Mouse (Mus musculus) heart, postnatal 25 days (tissue): ENCODE data around the gene Ppfibp1. TPM values are rescaled to one million over a fixed set of nuclear protein-coding genes. Genes with fewer than 3 reads are reported as not detected.

Source experiments
- DNase-seq: peaks from one replicate; pipeline ENCODE4 v3.0.0; 2022; ENCODE audit warnings: low spot score
- intact Hi-C: fragments of 180-260 bp; cut with DNase I; formaldehyde crosslinking; loops from one replicate; pipeline ENCODE4 v1.15.1; 2025
- total RNA-seq, 2 experiments: library from RNA; stranded (reverse); gene quantifications; 2 replicates each; pipeline ENCODE4 v1.2.3; 2021

The Ppfibp1 gene
- total RNA-seq, 2 experiments from 2014 or later = 82.4 to 107 TPM

GRCm38 (mm10) chr6:147021181-147021580 lies 132.9 kb downstream of the Ppfibp1 start:
- intact Hi-C loops = no loop called here
- no peak for DNase-seq

GRCm38 (mm10) chr6:147022375-147023132 lies 134.3 kb downstream of the Ppfibp1 start:
- no peak for DNase-seq
- intact Hi-C loops = no loop called here

- intact Hi-C loops = no loop called here
- DNase-seq = no peak
Observed at GRCm38 (mm10) chr6:147023133-147023395, 134.8 kb downstream of the Ppfibp1 start.

GRCm38 (mm10) chr6:147023568-147023967 lies 135.3 kb downstream of the Ppfibp1 start:
- no peak for DNase-seq
- intact Hi-C loops = no loop called here

GRCm38 (mm10) chr6:147024761-147025160 lies 136.5 kb downstream of the Ppfibp1 start:
- intact Hi-C loops = no loop called here

GRCm38 (mm10) chr6:147028396-147028795 lies 140.1 kb downstream of the Ppfibp1 start:
- intact Hi-C loops = no loop called here
- DNase-seq = no peak

More at GRCm38 (mm10) chr6:147024761-147025160, 136.5 kb downstream of the Ppfibp1 start:
- DNase-seq = no peak

- intact Hi-C loops = no loop called here
- DNase-seq = no peak
Observed at GRCm38 (mm10) chr6:147029591-147029990, 141.3 kb downstream of the Ppfibp1 start.

- intact Hi-C loops = no loop called here
- no peak for DNase-seq
Observed at GRCm38 (mm10) chr6:147030096-147030885, 142.0 kb downstream of the Ppfibp1 start.

GRCm38 (mm10) chr6:147032303-147032925 lies 144.1 kb downstream of the Ppfibp1 start, which contains the start of gene Rep15:
TSS of gene Rep15 (plus strand) at chr6:147032584.
- no peak for DNase-seq
- intact Hi-C loops = no loop called here

GRCm38 (mm10) chr6:147042291-147043290 lies 154.3 kb downstream of the Ppfibp1 start, which contains the start of gene Mrps35:
TSS of gene Mrps35 (plus strand) at chr6:147042764.
- intact Hi-C loops = no loop called here
- DNase-seq = peak; percentile 71

- no peak for DNase-seq
- intact Hi-C loops = no loop called here
Observed at GRCm38 (mm10) chr6:147043633-147044032, 155.3 kb downstream of the Ppfibp1 start.

- intact Hi-C loops = no loop called here
Observed at GRCm38 (mm10) chr6:147049239-147049805, 161.0 kb downstream of the Ppfibp1 start.

GRCm38 (mm10) chr6:147051666-147052065 lies 163.4 kb downstream of the Ppfibp1 start:
- intact Hi-C loops = no loop called here
- DNase-seq = no peak

More at GRCm38 (mm10) chr6:147049239-147049805, 161.0 kb downstream of the Ppfibp1 start:
- no peak for DNase-seq

GRCm38 (mm10) chr6:147052440-147052839 lies 164.2 kb downstream of the Ppfibp1 start:
- intact Hi-C loops = no loop called here
- no peak for DNase-seq

- intact Hi-C loops = no loop called here
- no peak for DNase-seq
Observed at GRCm38 (mm10) chr6:147053785-147054646, 165.7 kb downstream of the Ppfibp1 start.

- no peak for DNase-seq
- intact Hi-C loops = no loop called here
Observed at GRCm38 (mm10) chr6:147055374-147055977, 167.2 kb downstream of the Ppfibp1 start.

- DNase-seq = no peak
- intact Hi-C loops = no loop called here
Observed at GRCm38 (mm10) chr6:147059326-147059725, 171.0 kb downstream of the Ppfibp1 start.

- DNase-seq = no peak
- intact Hi-C loops = no loop called here
Observed at GRCm38 (mm10) chr6:147061630-147062029, 173.3 kb downstream of the Ppfibp1 start.
